Mouse (Mus musculus): ENCODE data around the gene Camta1.

Gene Camta1

DNA sequence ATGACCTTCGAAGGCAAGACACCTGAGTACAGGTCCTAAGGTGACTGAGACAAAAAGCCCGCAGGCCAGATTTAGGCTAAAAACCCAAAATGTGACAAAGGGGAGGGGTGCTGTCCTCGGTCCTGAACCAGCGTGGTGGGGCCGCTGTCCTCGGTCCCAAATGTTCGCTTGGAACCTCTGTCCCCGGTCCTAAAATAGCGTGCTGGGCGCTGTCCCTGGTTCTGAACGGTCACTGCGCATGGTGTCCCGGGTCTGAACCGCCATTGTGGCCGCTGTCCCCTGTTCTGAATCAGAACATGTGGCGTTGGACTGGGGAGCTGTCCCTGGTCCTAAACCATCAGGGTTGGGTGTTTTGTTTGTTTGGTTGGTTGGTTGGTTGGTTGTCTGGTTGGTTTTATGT, 257.2 kb downstream of the Camta1 start:
- no peak for ATAC-seq (ENCODE audit: low TSS enrichment)

DNA sequence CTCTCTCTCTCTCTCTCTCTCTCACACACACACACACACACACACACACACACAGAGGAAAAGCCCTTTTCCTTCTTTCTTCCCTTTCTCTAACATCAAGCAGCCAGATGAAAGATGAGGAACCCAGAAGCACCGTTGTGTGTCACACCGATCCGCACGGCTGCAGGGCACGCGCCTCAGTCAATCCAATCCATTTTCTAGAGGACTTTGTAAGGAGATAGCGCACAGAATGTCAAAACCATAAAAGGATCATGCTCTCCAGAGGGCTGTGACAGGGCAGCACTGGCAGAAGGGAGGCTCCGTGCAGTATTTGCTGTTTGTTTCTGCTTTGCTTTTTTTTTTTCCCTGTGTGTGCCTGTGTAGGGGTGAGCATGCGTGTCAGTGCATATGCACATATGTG, 258.1 kb downstream of the Camta1 start:
- ATAC-seq (ENCODE audit: low TSS enrichment) = no peak

DNA sequence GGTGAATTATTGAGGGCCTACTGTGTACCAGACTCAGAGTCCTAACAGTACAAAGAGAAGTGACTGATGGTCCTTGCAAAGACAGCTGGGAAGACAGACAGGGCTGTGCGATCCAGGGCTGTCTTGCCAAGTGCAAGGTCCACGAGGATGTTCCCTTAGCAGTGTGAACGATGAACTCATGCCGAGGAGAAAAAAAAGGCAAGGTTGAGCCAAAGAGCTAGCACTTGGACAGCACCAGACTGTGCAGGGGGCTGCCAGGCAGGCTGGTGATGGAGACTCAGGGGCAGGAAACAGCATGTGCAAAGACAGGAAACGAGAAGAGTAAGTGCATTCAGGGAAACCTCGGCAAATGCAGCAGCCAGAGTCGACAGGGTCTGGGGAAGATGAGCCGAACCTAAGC, 266.6 kb downstream of the Camta1 start:
- no peak for ATAC-seq (ENCODE audit: low TSS enrichment)

DNA sequence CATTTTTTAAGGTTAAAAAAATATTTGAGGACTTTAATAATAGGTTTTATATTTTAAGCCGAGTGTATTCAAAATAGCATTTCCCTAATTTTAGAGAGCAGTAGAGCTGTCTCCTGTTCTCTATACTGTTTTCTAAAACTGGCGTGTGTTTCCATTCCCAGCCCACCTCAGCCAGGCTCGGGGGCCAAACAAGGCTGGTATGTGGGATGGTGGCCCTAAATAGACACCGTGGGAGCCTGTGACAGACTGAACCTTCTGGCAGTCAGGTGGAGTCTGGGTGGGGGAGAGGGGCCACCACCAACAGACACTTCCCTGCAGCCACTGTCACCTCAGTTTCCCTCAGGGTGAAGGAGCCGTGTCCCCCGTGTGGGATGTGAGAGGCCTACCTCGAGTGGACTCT, 268.6 kb downstream of the Camta1 start:
- peak; percentile 86 for ATAC-seq (ENCODE audit: low TSS enrichment)

DNA sequence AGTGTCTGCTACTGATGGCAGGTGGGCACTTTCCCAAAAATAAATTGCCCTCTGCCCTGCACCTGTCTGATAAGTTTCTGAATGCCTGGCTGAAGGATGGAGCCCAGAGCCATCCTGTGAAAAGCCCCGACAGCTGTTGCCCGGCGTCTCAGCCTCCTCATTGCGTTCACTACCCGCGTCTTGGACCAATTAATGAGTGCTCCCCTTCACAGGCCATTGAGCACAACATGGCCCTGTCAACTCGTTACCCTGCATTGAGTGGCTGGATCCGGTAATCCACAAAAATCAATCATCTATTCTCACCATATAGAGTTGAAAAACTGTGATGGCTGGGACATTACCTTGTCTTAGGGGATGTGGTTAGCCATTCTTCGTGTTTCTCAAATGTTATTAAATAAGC, 275.6 kb downstream of the Camta1 start:
- no peak for ATAC-seq (ENCODE audit: low TSS enrichment)

DNA sequence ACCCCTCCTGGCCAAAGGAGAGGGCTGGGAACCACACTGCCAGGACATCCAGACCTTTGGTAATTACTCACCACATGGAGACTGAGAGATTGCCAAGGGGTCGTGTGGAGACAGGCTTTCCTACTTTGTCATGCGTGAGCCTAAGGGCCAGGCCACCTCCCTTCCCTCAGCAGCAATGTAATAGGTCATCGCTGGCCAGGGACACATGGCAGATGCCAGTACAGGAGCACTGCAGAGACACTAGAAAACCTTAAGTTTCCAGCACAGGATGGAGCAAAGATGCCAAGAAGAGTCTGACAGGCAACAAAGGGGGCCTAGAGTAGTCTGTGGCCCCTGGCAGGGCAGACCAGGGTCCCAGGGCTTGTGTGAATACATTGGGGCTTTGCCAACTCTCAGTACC, 283.7 kb downstream of the Camta1 start:
- no peak for ATAC-seq (ENCODE audit: low TSS enrichment)

DNA sequence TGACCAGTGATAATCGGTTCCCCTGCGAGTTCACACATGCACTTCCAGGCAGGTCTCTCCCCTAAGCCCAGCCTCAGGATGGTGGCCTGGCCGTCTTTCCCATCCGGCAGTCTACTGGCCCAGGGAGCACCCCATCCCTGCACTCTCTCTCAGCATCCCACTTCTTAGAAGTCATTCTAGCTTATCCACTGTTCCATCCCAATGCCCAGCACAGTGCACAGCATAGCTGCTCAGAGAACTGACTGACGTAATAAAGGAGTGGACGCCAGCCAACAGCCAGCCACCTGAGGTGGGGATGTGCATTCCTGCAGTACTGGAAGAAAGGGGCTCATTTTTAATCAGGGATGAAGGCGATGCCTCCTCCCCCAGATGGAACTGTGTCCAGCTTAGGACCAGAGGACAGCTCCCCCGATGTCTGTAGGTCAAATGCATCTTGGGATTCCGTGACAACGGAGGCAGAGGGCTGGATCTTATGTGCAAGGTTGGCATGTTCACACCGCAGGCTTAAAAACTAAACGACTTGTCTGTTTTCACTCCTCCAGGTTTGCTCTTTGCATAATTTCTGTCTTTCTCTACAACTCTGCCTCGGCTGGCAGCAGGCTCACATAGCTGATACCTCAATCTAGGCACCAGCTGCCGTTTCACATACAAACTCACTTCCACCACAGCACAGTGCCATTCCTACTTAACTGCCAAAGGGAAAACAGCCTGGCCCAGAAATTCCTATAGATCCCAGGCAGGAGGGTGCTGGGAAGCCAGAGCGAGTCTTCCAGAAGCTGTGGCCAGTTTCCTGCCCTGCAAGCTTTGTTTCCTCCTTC, 285.2 kb downstream of the Camta1 start:
- peak; percentile 96 for ATAC-seq (ENCODE audit: low TSS enrichment)

DNA sequence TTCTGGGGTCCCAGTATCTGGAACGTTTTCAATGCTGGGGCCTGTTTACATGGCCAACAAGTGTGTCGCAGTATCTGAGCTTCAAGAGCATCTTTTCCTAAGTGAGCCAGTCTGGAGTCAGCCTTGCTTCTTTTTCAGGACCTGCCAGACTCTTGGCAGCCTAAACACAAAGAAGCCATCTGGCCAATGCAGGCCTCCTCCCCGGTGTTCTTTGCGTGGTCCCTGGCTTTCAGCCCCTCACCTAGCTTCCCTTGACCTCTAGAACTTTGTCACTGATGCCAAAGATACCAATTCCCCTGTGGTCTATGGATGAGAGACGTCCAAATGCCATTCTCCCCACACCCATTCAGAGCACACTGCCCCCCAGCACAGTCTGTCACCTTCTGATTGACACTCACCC, 289.0 kb downstream of the Camta1 start:
- no peak for ATAC-seq (ENCODE audit: low TSS enrichment)

DNA sequence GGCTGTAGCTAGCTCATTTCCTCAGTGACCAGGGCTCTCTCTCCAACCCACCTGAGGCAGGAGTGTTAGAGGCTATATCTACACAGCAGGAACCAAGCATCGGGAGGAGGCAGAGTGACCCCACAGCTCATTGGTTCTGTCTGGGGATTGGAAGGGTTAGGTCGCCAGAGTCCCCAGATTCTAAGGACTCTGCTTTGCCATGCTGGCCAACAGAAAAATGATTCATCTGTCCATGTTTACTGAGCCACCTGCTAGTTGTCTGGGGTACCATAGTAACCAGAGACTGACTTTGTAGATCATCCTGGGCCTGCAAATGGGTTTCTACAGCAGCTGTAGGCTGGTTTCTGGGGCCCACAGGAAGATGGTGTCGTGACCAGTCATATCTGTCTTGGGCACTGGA, 292.1 kb downstream of the Camta1 start:
- ATAC-seq (ENCODE audit: low TSS enrichment) = no peak

DNA sequence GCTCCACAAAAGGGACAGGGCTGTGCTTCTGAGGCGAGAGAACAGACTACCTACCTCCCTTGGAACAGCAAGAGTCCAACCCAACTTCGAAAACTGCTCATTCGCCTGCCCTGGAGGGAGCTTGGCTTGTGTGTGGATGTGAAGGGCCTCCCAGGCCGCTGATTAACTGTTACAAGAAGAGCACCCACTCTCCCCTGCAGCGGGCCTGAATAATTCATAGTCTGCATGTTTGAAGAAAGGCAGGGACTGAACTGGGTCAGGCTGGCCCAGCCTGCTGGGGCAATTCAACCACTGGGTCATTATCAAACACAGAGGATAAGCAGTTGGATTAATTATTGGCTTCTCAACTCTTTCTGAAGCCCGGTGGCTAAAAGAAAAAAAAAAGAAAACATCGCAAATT, 292.8 kb downstream of the Camta1 start:
- peak; percentile 64; the same call in 1 of the 2 replicates for ATAC-seq (ENCODE audit: low TSS enrichment)

DNA sequence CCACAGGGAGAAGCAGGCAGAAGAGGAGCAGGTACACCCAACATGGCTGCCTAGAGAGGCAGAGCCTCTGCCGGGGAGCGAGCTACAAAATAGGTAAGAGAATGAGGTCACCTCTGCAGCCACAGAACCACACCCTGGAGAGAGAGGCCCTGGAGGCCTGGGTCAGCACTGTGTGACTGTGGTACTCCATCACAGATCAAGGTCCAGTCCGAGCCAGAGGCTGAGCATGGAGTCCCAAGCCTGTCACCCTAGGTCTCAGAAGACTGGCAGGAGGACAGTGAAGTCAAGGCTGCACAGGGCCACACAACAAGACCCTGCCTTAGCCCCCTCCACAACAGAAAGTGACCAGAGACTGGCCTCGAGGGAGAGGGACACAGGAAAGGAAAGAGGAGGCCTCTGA, 294.6 kb downstream of the Camta1 start:
- no peak for ATAC-seq (ENCODE audit: low TSS enrichment)

DNA sequence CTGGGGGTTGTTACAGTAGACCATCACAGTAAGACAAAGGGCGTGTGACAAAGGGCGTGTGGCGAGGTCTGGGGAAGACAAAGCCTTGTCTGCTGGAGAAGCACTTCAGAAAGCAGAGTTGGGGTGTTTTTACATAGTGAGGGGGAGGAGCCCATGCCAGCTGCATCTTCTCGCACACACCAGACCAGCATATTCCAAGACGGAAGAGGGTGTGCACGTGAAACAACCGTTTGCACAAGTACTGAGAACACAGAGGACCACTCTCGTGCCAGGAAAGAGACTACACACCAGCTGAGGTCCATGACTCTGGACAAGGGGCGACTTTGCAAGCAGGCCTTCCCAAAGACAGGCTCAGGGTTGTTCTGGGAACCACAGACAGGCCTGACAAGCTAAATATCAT, 306.2 kb downstream of the Camta1 start:
- ATAC-seq (ENCODE audit: low TSS enrichment) = no peak

DNA sequence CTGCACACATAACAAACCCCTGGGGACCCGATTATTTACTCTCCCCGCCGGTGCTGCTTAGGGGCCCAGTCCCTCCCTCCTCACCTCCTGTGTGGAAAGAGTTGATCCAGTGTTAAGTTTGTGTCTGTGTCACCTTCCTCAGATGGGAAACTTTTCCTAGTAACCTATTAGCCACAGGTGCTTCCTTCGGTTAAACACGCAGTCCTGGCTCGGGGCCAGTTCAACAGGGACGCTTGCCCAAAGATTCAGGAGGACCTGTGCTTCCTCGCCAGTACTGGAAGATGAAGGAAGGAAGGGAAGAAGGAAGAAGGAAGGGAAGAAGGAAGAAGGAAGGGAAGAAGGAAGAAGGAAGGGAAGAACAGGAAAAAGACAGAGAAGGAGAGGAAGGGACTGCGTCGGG, 312.2 kb downstream of the Camta1 start:
- no peak for ATAC-seq (ENCODE audit: low TSS enrichment)

DNA sequence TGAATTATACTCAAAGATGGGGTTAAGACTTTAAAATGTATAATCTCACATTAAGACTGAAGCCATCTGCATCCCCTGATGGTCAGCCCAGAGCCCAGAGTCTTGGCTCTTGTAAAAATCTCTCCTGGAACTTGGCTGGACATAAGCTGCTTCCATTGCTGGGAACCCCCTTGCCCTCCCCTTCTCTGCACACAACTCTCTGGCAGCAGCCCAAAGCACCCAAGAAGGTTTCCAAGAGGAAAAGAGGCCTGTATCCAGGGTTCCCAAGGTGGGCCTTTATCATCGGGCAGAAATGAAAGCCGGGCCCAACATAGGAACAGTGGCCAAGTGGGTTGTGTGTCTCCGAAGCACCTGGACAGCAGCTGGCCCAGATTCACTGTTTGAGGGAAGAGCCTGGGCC, 316.2 kb downstream of the Camta1 start:
- no peak for ATAC-seq (ENCODE audit: low TSS enrichment)

DNA sequence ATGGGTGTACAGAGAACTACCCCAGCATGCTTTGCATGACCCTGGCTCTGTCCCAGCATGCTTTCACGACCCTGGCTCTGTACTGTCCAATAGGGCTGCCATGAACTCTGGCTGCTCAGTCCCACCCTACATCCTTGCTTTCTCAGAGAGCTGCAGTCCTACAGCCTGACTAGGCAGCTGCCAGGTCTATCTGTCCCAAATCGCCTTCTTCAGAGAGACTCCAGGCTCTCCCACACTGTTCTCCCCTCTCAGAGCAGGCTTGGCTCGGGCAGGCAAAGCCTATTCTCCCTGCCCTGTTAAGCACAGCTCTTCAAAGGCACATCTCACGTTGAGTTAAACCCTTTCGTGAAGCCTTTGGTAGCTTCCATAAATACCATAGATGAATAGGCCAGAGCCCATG, 317.5 kb downstream of the Camta1 start:
- no peak for ATAC-seq (ENCODE audit: low TSS enrichment)

DNA sequence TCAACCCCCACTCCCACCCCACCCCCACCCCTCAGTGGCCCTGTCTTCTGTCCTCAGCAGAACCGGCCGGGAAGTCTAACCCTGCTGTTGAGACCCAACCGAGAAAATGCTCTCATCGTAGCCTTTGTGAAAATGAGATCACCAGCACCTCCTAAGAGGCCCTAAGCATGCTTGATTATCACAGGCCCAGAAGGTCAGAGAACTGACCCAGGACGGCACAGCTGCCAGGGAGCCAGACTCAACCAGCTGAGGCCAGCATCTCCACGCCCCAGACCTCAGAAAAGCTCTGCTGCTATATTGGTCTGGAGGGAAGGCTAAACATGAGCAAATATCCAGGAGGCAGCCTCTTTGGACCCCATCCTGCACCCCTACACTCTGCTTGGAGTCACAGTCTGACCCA, 321.1 kb downstream of the Camta1 start:
- no peak for ATAC-seq (ENCODE audit: low TSS enrichment)

DNA sequence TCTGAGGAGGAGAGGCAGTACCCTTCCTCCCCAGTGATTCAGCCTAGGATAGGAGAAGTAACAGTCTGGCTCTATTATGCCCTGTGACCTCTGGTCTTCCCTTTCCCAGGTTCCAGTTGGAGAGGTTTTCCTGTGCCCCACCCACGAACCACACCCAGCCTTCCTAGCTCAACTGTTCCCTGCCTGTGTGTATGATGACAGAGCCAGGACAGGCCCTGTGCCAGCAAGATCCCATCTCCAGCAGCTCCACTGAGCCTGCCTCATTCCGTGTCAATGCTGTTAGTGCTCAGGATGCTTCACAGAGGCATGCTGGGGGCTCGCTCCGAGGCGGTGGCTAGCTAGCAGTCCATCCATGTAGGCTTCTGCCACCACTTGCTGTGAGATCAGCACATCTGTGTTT, 321.8 kb downstream of the Camta1 start:
- no peak for ATAC-seq (ENCODE audit: low TSS enrichment)

DNA sequence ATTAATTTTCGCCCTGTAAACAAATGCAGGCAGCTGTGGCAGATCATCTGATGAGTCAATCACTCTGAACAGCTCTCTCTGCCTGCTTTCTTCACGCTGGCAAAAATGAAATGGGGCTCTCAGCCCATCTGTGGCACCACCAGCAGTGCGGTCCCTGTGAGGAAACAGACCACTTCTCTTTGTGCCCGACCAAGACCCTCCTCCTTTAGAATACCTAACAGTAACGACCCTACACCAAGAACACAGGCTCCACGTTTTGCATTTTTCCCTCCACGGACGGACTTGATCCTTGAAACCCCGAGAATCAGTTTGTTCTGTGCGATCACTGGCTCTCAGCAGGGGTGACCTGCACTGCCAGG, 322.5 kb downstream of the Camta1 start:
- ATAC-seq (ENCODE audit: low TSS enrichment) = no peak

DNA sequence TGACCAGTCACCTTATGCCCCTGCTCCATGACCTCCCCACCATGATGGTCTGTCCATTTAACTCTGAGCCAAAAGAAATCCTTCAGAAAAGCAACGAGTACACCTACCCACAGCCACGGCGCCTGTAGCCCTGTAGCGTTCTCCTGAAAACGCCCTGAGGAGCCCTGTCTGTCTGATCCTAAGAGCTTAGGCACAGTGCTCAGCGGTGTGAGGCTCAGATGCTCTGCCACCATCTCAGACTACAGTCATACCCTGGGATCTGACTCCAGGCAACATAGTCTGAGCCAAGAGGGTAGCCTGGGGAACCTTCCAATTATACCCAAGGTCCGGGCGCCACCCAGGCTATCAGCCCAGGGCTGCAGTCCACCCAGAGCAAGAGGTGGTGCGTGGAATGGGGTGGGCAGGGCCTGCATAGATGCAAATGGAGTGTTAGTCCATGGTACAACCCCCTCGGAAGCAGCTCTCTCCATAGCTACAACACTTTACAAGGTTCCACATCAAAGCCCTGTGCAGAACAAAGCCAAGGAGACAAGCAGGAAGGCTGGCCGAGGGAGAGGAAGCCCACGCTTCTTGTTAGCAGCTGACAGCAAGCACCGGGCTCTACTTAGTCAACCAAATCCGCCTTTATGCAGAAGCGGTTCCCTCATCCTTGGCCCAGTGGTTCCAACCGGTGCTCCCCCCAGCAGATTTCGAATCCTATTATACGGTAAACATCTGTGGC, 323.1 kb downstream of the Camta1 start:
- ATAC-seq (ENCODE audit: low TSS enrichment) = peak; percentile 31; the same call in 1 of the 2 replicates

DNA sequence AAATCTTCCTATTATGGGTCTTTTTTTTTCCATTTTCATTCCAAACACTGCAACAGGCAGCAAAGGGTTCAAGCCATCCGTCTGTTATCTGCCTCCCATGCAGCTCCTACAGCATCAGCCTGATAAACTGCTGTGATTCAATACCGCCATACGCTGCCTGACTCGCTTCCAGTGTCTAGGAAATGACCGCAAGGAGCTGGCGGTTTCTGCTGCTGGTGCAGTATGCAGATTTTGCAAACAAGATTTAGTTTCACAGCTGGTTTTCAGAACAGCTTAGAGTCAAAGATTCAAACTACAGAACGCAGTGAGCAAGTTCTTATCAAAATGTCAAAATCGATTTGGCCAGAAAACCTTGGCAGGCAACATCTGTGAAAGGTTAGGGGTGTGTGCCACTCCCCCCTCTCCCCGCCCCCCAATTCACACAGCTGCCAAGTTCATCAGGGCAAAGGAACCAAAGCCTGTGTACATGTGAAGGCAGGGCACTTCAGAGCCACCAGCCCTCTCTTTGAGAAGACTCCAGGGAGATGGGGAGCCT, 325.7 kb downstream of the Camta1 start:
- ATAC-seq (ENCODE audit: low TSS enrichment) = no peak

DNA sequence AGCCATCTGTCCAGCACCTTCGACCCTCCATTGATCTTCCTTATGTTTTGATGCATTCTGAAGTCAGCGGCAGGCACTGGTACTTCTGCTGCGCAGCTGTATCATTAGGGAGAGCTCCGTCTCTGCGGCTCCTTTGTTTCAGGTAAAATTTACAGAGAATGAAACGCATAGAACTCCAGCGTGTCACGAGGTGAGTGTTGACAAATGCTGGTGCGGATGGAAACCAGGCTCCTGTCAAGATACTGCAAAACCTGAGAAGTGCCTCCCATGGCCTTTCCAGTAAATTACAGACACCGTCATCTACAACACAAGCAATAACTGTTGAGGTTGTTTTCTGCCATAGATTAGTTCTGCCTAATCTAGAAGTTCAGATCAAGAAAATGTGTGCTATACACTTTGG, 328.2 kb downstream of the Camta1 start:
- ATAC-seq (ENCODE audit: low TSS enrichment) = no peak

DNA sequence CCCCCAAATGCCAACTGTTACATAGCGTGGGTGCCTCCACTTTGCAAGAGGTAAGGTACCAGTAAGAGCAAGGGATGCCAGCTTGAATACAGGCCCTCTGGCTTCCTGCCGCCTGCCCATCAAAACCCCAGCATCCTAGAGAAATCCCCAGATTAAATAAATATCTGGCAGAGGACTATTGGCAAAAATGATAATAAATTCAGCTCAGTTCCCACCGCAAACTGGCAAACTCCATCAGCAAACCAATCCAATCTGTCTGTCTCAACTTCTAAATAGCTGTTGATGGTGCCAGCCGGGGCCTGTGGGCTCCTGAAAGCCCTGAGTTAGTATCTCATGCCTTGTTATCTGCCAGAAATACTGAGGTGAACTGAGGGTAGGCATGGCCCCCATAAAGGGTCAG, 333.2 kb downstream of the Camta1 start:
- ATAC-seq (ENCODE audit: low TSS enrichment) = no peak

DNA sequence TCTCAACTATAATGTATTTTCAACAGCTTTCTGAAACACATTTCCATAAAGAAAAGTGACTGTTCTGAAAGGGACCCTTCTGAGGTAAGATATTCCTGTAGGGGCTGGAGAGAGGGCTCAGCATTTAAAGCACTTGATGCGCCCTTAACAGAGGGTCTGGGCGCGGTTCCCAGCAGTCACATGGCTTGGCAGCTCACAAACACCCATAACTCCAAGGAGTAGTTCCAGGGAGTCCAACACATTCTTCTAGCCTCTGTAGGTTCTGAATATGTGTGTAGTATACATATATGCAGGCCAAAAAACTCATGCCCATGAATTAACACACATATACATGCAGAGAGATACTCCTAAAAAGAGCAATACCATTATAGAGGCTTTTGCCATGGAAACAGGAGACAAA, 333.9 kb downstream of the Camta1 start:
- no peak for ATAC-seq (ENCODE audit: low TSS enrichment)

All from frontal cortex, adult (tissue).